Mouse (Mus musculus) cortical plate, adult 2 months (tissue): ENCODE measurements around the gene Ski.

Experiments
- CTCF ChIP-seq: fragments of 200-500 bp; IDR thresholded peaks from 2 replicates; pipeline ENCODE4 v1.5.1; 2011; ENCODE audit warnings: mild to moderate bottlenecking, control low read depth, low read length; ENCODE audit not compliant: insufficient read depth; ENCODE audit errors: extremely low read depth
- POLR2A ChIP-seq: fragments of 200-500 bp; IDR thresholded peaks from 2 replicates; pipeline ENCODE4 v1.6.1; 2011; ENCODE audit warnings: mild to moderate bottlenecking, low read length, control low read depth; ENCODE audit not compliant: insufficient read depth; ENCODE audit errors: extremely low read depth

DNA sequence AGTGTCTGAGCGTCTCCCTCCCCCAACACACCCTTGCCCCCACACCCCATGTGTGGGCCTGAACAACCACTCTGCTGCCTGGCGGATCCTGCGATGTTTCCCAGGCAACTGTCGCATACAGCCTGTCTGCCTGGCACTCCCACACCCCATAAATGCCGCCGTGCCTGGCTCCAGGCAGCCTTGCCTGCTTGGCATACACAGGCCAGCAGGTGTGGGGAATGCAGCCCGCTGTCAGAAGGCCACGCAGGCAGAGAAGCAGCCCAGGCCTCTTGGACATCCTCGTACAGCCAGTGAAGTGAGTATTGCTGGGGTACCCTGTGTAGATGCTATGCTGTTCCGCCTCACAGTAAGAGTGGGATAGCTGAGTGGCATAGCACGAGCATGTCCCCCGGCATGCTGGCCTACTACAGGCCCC, 24.3 kb upstream of the Ski start:
- no peak for TF ChIP-seq CTCF
- peak; percentile 35; the same call in 1 of the 2 replicates for TF ChIP-seq POLR2A
